Mouse (Mus musculus) neural tube, embryonic 11.5 days (tissue): ENCODE results near the gene Zic5. TPM values are rescaled to one million over a fixed set of nuclear protein-coding genes. Genes with fewer than 3 reads are reported as not detected.

Source experiments
- ATAC-seq: fragments of 200-750 bp; cut with Nextera tagmentation; 2 replicates; pipeline ENCODE4 v1.8.0; 2017; ENCODE audit warnings: moderate number of reproducible peaks, mild to moderate bottlenecking, moderate TSS enrichment, moderate library complexity; ENCODE audit not compliant: insufficient read depth, low FRiP score, low TSS enrichment
- DNase-seq: peaks from one replicate; pipeline ENCODE4 v3.0.0-alpha.2; 2015; ENCODE audit warnings: low spot score
- H3K27ac ChIP-seq: fragments of 300-500 bp; sonication (generic); 2 replicates; pipeline ENCODE4 v1.5.1; 2014; ENCODE audit warnings: low read depth, mild to moderate bottlenecking, low read length
- H3K27me3 ChIP-seq: fragments of 300-500 bp; sonication (generic); 2 replicates; pipeline ENCODE4 v1.6.1; 2014; ENCODE audit warnings: mild to moderate bottlenecking, low read length, mixed read lengths; ENCODE audit not compliant: control insufficient read depth, insufficient read depth
- H3K36me3 ChIP-seq: fragments of 300-500 bp; sonication (generic); 2 replicates; pipeline ENCODE4 v1.6.1; 2014; ENCODE audit warnings: mild to moderate bottlenecking, low read length, moderate library complexity, mixed read lengths; ENCODE audit not compliant: control insufficient read depth, insufficient read depth
- H3K4me1 ChIP-seq: fragments of 300-500 bp; sonication (generic); 2 replicates; pipeline ENCODE4 v1.6.1; 2014; ENCODE audit warnings: low read length, mixed read lengths; ENCODE audit not compliant: control insufficient read depth, insufficient read depth
- H3K4me2 ChIP-seq: fragments of 300-500 bp; sonication (generic); 2 replicates; pipeline ENCODE4 v1.6.1; 2014; ENCODE audit warnings: low read depth, mild to moderate bottlenecking, moderate library complexity
- H3K4me3 ChIP-seq: fragments of 300-500 bp; sonication (generic); 2 replicates; pipeline ENCODE4 v1.5.1; 2014; ENCODE audit warnings: low read depth, low read length
- H3K9ac ChIP-seq: fragments of 300-500 bp; sonication (generic); 2 replicates; pipeline ENCODE4 v1.6.1; 2014; ENCODE audit warnings: mild to moderate bottlenecking, low read length
- H3K9me3 ChIP-seq: fragments of 300-500 bp; sonication (generic); 2 replicates; pipeline ENCODE4 v1.6.1; 2016; ENCODE audit warnings: low read length; ENCODE audit not compliant: control insufficient read depth
- WGBS: fragments of 180-500 bp; shearing (Covaris S2); extraction: QIAGEN DNeasy Blood & Tissue Kit; methylation state at CpG from one replicate; pipeline ENCODE4 v1.1.7; 2014; 5-methylcytosine and 5-hydroxymethylcytosine counted together
- polyA plus RNA-seq: library from polyadenylated mRNA; unstranded; fragments of >200 nt; fragmentation: Nextera tagmentation; extraction: Ambion mirVana; gene quantifications from 2 replicates; pipeline ENCODE4 v1.2.1, GENCODE M21; 2014

Gene Zic5
- polyA plus RNA-seq, 1 experiment from 2014 or later: 10.3 TPM

GRCm38 (mm10) chr14:122489041-122489440 lies 23.6 kb upstream of the Zic5 start:
- Histone ChIP-seq H3K4me3 (no peak overlapping the region), H3K4me1 (peaks cover 6% of the 10 kb centered on the region), H3K27me3 (peaks cover 44% of the 10 kb centered on the region), H3K9me3 (no peaks in the 10 kb centered on the region), H3K27ac (no peak overlapping the region), H3K4me2 (peak overlapping the region; percentile 31; the same call in 1 of the 2 replicates), H3K9ac (no peak overlapping the region), H3K36me3 (no peaks in the 10 kb centered on the region)
- WGBS: under 1% methylated on average over 5 of the region's 5 CpGs
- ATAC-seq: no peak
- no peak for DNase-seq

DNA sequence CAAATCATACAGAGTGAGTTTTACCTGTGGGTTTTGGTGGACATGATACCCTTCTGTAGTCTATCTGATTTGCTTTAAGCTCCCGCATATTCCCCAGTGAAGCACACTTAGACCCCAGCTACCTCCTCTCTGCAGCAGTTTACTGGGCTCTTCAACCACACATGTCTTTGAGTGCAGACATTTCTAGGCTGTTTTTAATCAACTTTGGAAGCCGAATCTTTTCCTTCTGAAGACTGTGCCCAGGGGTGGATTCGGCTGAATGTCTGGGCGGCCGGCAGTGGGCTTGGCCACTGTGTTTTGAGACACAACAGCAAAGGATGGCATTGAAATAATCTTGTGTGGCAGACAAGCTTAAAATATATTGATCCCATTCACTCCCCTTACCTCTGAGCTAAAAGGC lies 21.9 kb upstream of the Zic5 start:
- H3K9me3 ChIP-seq: no peaks in the 10 kb centered on the region
- no peak for ATAC-seq
- H3K27me3 ChIP-seq: peaks cover 59% of the 10 kb centered on the region
- WGBS: 1% methylated on average over 5 of the region's 5 CpGs
- H3K4me2 ChIP-seq: peak overlapping the region; percentile 24; the same call in 1 of the 2 replicates
- no peak overlapping the region for H3K9ac ChIP-seq
- no peak overlapping the region for H3K27ac ChIP-seq
- DNase-seq: peak; percentile 44
- H3K36me3 ChIP-seq: no peaks in the 10 kb centered on the region
- H3K4me1 ChIP-seq: peaks cover 6% of the 10 kb centered on the region
- no peak overlapping the region for H3K4me3 ChIP-seq

GRCm38 (mm10) chr14:122486611-122487010 lies 21.1 kb upstream of the Zic5 start:
- Histone ChIP-seq H3K9me3 (no peaks in the 10 kb centered on the region), H3K4me2 (no peak overlapping the region), H3K27ac (no peak overlapping the region), H3K9ac (no peak overlapping the region), H3K36me3 (no peaks in the 10 kb centered on the region), H3K4me1 (peaks cover 6% of the 10 kb centered on the region), H3K4me3 (no peak overlapping the region), H3K27me3 (peaks cover 63% of the 10 kb centered on the region)
- WGBS: 3% methylated on average over 1 of the region's 1 CpGs
- ATAC-seq (no peak), DNase-seq (no peak)

DNA sequence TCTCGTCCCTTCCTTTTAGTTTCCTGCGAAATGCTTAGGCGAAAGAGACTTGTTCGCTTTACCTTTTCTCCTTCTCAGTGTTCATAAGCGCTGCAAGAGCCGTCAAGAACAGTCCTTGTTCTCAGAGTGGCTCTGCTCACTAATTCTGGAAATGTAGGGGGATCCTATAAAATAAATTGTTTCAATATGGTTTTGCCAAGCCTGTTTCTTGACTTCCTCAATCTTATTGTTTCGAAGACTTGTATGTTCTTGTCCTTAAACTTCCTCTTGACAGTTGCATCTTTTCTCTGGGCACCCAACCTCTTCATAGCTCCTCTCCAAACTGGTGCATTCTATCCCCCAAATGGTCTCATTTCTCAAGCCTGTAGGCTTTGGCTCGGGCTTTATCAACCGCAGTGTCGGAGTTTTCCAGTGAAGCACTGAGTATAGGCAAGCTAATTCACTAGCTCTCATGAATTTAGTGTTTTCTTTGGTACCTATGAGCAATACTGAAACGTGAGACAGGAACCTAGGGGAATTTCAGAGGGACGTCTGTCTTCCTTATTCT lies 20.2 kb upstream of the Zic5 start:
- peak overlapping the region; percentile 13; the same call in 1 of the 2 replicates for H3K4me3 ChIP-seq
- DNase-seq (peak; percentile 57), ATAC-seq (no peak)
- H3K27ac ChIP-seq: peak overlapping the region; percentile 29; the same call in 1 of the 2 replicates
- H3K9me3 ChIP-seq: no peaks in the 10 kb centered on the region
- H3K4me1 ChIP-seq: peaks cover 6% of the 10 kb centered on the region
- peak overlapping the region; percentile 40 for H3K4me2 ChIP-seq
- no peaks in the 10 kb centered on the region for H3K36me3 ChIP-seq
- no peak overlapping the region for H3K9ac ChIP-seq
- 2% methylated on average over 12 of the region's 12 CpGs for WGBS
- H3K27me3 ChIP-seq: peaks cover 62% of the 10 kb centered on the region

DNA sequence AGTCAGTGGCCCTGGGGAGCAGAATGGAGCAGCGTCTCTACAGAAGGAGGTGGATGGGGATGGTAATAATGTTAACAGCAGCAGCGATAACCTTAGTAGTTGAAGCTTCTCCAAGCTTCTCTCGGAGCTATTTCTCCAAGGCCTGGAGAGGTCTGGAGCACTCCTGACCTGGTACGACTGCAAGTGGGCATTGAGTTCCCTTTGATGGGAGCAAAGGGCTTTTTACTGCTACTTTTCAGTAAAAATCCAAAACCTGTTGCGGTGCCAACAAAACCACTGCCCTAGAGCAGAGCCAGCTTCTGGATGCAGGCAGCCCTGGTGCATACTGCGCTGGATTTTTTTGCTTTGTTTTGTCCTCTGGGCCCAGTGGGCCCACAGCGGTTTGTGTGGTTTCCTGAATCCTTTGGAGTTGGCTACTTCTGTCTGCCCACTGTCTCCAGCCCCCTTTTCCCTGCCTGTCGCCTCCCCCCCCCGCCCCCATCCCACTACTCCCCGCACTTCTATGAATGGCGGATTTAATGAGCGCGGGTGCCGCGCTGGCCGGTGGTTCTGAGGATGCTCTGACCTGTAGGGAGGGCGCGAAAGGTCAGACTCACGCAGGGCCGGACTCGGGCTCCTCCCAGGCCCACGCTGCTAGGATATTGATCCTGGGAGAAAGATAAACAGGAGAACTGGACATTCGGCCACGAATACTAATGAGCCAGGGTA lies 19.5 kb upstream of the Zic5 start:
- Histone ChIP-seq H3K36me3 (no peaks in the 10 kb centered on the region), H3K4me2 (peak overlapping the region; percentile 40), H3K27ac (0 out of 2 replicates have a peak overlapping the region, but pooled peaks have one; percentile 39), H3K4me1 (peaks cover 6% of the 10 kb centered on the region), H3K9ac (peak overlapping the region; percentile 29), H3K4me3 (peak overlapping the region; percentile 13; the same call in 1 of the 2 replicates), H3K27me3 (peaks cover 63% of the 10 kb centered on the region), H3K9me3 (no peaks in the 10 kb centered on the region)
- ATAC-seq (no peak), DNase-seq (peak; percentile 49)
- under 1% methylated on average over 24 of the region's 24 CpGs for WGBS

- DNase-seq (no peak), ATAC-seq (no peak)
- H3K4me1 ChIP-seq: peaks cover 6% of the 10 kb centered on the region
- H3K4me2 ChIP-seq: peak overlapping the region; percentile 40
- no peak overlapping the region; the same call in 1 of the 2 replicates for H3K4me3 ChIP-seq
- no peak overlapping the region for H3K27ac ChIP-seq
- no peaks in the 10 kb centered on the region for H3K36me3 ChIP-seq
- H3K9me3 ChIP-seq: no peaks in the 10 kb centered on the region
- no peak overlapping the region for H3K9ac ChIP-seq
- H3K27me3 ChIP-seq: peaks cover 65% of the 10 kb centered on the region
- WGBS: 4% methylated on average over 4 of the region's 4 CpGs
Observed at GRCm38 (mm10) chr14:122484458-122484843, 19.0 kb upstream of the Zic5 start.

GRCm38 (mm10) chr14:122483556-122484421 lies 18.3 kb upstream of the Zic5 start:
- no peak overlapping the region; the same call in 1 of the 2 replicates for H3K4me3 ChIP-seq
- H3K9me3 ChIP-seq: no peaks in the 10 kb centered on the region
- no peak overlapping the region for H3K9ac ChIP-seq
- ATAC-seq: no peak
- DNase-seq: peak; percentile 41
- H3K4me2 ChIP-seq: peak overlapping the region; percentile 51
- peaks cover 6% of the 10 kb centered on the region for H3K4me1 ChIP-seq
- no peaks in the 10 kb centered on the region for H3K36me3 ChIP-seq
- 0 out of 2 replicates have a peak overlapping the region, but pooled peaks have one; percentile 14 for H3K27ac ChIP-seq
- peaks cover 65% of the 10 kb centered on the region for H3K27me3 ChIP-seq
- WGBS: 4% methylated on average over 18 of the region's 18 CpGs

- H3K4me1 ChIP-seq: peaks cover 6% of the 10 kb centered on the region
- H3K9me3 ChIP-seq: no peaks in the 10 kb centered on the region
- 3% methylated on average over 5 of the region's 5 CpGs for WGBS
- DNase-seq (peak; percentile 43), ATAC-seq (no peak)
- 0 out of 2 replicates have a peak overlapping the region, but pooled peaks have one; percentile 34 for H3K27ac ChIP-seq
- H3K4me2 ChIP-seq: peak overlapping the region; percentile 51
- peaks cover 68% of the 10 kb centered on the region for H3K27me3 ChIP-seq
- H3K36me3 ChIP-seq: no peaks in the 10 kb centered on the region
- peak overlapping the region; percentile 71 for H3K9ac ChIP-seq
- H3K4me3 ChIP-seq: peak overlapping the region; percentile 33; the same call in 1 of the 2 replicates
Observed at GRCm38 (mm10) chr14:122483024-122483385, 17.5 kb upstream of the Zic5 start.
